Mouse (Mus musculus) spleen, adult 18-20 months (tissue): ENCODE results near the gene Spock2.

ENCODE experiments used
- DNase-seq, 2 experiments: peaks; one replicate each; pipeline ENCODE4 v3.0.0; 2022; ENCODE audit warnings: mixed read lengths in 2 of 2

Gene Spock2

GRCm38 (mm10) chr10:60106146-60106530 is at the start of gene Spock2:
Gene Spock2, plus strand, starts transcription at chr10:60106219.
- DNase-seq: peak in 1 of 2 experiments; percentile 16

GRCm38 (mm10) chr10:60062173-60062572 is 43.8 kb upstream of the Spock2 start:
- DNase-seq: no peak

- DNase-seq: no peak
Observed at GRCm38 (mm10) chr10:60062931-60063330, 43.1 kb upstream of the Spock2 start.

GRCm38 (mm10) chr10:60066524-60066923 is 39.5 kb upstream of the Spock2 start:
- DNase-seq: peak in 1 of 2 experiments; percentile 27

GRCm38 (mm10) chr10:60075159-60075558 is 30.9 kb upstream of the Spock2 start:
- no peak for DNase-seq

- no peak for DNase-seq
Observed at GRCm38 (mm10) chr10:60077226-60077625, 28.8 kb upstream of the Spock2 start.

- DNase-seq: no peak
Observed at GRCm38 (mm10) chr10:60077736-60078560, 28.1 kb upstream of the Spock2 start.

- no peak for DNase-seq
Observed at GRCm38 (mm10) chr10:60078561-60078917, 27.5 kb upstream of the Spock2 start.

GRCm38 (mm10) chr10:60080171-60080570 is 25.8 kb upstream of the Spock2 start:
- DNase-seq: peak in 1 of 2 experiments; percentile 12

- peak in 1 of 2 experiments; percentile 29 for DNase-seq
Observed at GRCm38 (mm10) chr10:60080601-60080981, 25.4 kb upstream of the Spock2 start.

GRCm38 (mm10) chr10:60080982-60081825 is 24.8 kb upstream of the Spock2 start:
- DNase-seq: peak; percentile 36 to 49

- peak in 1 of 2 experiments; percentile 12 for DNase-seq
Observed at GRCm38 (mm10) chr10:60081905-60082304, 24.1 kb upstream of the Spock2 start.

- DNase-seq: no peak
Observed at GRCm38 (mm10) chr10:60084065-60084464, 22.0 kb upstream of the Spock2 start.

- DNase-seq: no peak
Observed at GRCm38 (mm10) chr10:60092311-60092710, 13.7 kb upstream of the Spock2 start.

- no peak for DNase-seq
Observed at GRCm38 (mm10) chr10:60093751-60094150, 12.3 kb upstream of the Spock2 start.

GRCm38 (mm10) chr10:60095558-60095957 is 10.5 kb upstream of the Spock2 start:
- DNase-seq: no peak

- no peak for DNase-seq
Observed at GRCm38 (mm10) chr10:60096302-60096701, 9.7 kb upstream of the Spock2 start.

GRCm38 (mm10) chr10:60097146-60097545 is 8.9 kb upstream of the Spock2 start:
- DNase-seq: no peak

GRCm38 (mm10) chr10:60097774-60098173 is 8.2 kb upstream of the Spock2 start:
- no peak for DNase-seq

GRCm38 (mm10) chr10:60105391-60106145 is 451 bp upstream of the Spock2 start:
- no peak for DNase-seq

- peak in 1 of 2 experiments; percentile 31 for DNase-seq
Observed at GRCm38 (mm10) chr10:60106531-60107186, 640 bp downstream of the Spock2 start.

GRCm38 (mm10) chr10:60107448-60107847 is 1.4 kb downstream of the Spock2 start:
- no peak for DNase-seq
